In genomic region chr3:57574885-57575659, GRCm38 (mm10) we compare ENCODE assay signal across 8 mouse cellular contexts. TPM values are rescaled to one million over a fixed set of nuclear protein-coding genes. Genes with fewer than 3 reads are reported as not detected.
A peak's percentile ranks its signal among the peaks of the same experiment; 100 is the strongest.
DNase-seq lines count a peak whose midpoint lies in the region; ATAC-seq and TF ChIP-seq lines count a peak whose summit lies in the region.

No protein-coding gene starts in this region.

- DNase-seq in spleen, adult 2 months (ENCODE audit: low read depth in 1 of 2, low spot score in 2 of 2), result no peak
- no peak for DNase-seq in spleen, postnatal 14 days (ENCODE audit: low spot score in 2 of 2)
- DNase-seq in embryonic facial prominence, embryonic 14.5 days (ENCODE audit: low spot score), result peak; percentile 67
- peak; percentile 3 for DNase-seq in liver, embryonic 13.5 days
- DNase-seq in yolk sac, embryonic 10.5 days (ENCODE audit: low spot score), result peak; percentile 72

- H3K4me1 ChIP-seq in spleen, adult 2 months (ENCODE audit: control insufficient read depth, insufficient read depth, insufficient read length), result no peaks in the 10 kb centered on the region
- H3K4me1 ChIP-seq in embryonic facial prominence, embryonic 14.5 days (ENCODE audit: control insufficient read depth, insufficient read depth, low read length), result peaks cover 22% of the 10 kb centered on the region
- peaks cover 17% of the 10 kb centered on the region; the same call in 1 of the 2 replicates for H3K4me1 ChIP-seq in heart, embryonic 11.5 days (ENCODE audit: control insufficient read depth, insufficient read depth, low read length)
- H3K4me1 ChIP-seq in kidney, embryonic 14.5 days (ENCODE audit: control insufficient read depth, insufficient read depth, low read length), result peaks cover 16% of the 10 kb centered on the region
- no peaks in the 10 kb centered on the region for H3K4me1 ChIP-seq in liver, embryonic 13.5 days (replicated peaks)
- H3K4me1 ChIP-seq in neural tube, embryonic 14.5 days (ENCODE audit: control insufficient read depth, insufficient read depth, low read length), result no peaks in the 10 kb centered on the region

- H3K9me3 ChIP-seq in embryonic facial prominence, embryonic 14.5 days (ENCODE audit: control insufficient read depth, low read length), result no peaks in the 10 kb centered on the region
- no peaks in the 10 kb centered on the region for H3K9me3 ChIP-seq in heart, embryonic 11.5 days (replicated peaks; ENCODE audit: control insufficient read depth, low read length)
- no peaks in the 10 kb centered on the region for H3K9me3 ChIP-seq in kidney, embryonic 14.5 days (ENCODE audit: control insufficient read depth, low read length)
- no peaks in the 10 kb centered on the region for H3K9me3 ChIP-seq in liver, embryonic 13.5 days (replicated peaks)
- no peaks in the 10 kb centered on the region for H3K9me3 ChIP-seq in neural tube, embryonic 14.5 days (ENCODE audit: control insufficient read depth, low read length)

- peak overlapping the region; percentile 31 for H3K4me3 ChIP-seq in spleen, adult 2 months (ENCODE audit: extremely low read depth, insufficient read depth, insufficient read length)
- peak overlapping the region; percentile 83 for H3K4me3 ChIP-seq in embryonic facial prominence, embryonic 14.5 days (ENCODE audit: low read depth, low read length)
- peak overlapping the region; percentile 67 for H3K4me3 ChIP-seq in heart, embryonic 11.5 days (ENCODE audit: low read depth, low read length)
- peak overlapping the region; percentile 72 for H3K4me3 ChIP-seq in kidney, embryonic 14.5 days (ENCODE audit: low read length)
- H3K4me3 ChIP-seq in liver, embryonic 13.5 days (replicated peaks), result peak overlapping the region; percentile 63
- H3K4me3 ChIP-seq in neural tube, embryonic 14.5 days (ENCODE audit: low read depth, low read length), result peak overlapping the region; percentile 70

- TF ChIP-seq POLR2A in spleen, adult 2 months (IDR thresholded peaks at IDR 0.05; ENCODE audit: low read depth, low read length), result no peak

- peak overlapping the region; percentile 84; the same call in 1 of the 2 replicates for H3K27ac ChIP-seq in spleen, adult 2 months (ENCODE audit: insufficient read depth, low read length)
- H3K27ac ChIP-seq in embryonic facial prominence, embryonic 14.5 days (replicated peaks; ENCODE audit: low read depth, low read length), result peak overlapping the region; percentile 95
- H3K27ac ChIP-seq in heart, embryonic 11.5 days (ENCODE audit: low read depth, low read length), result peak overlapping the region; percentile 98
- H3K27ac ChIP-seq in kidney, embryonic 14.5 days (ENCODE audit: low read depth, low read length), result peak overlapping the region; percentile 93
- H3K27ac ChIP-seq in liver, embryonic 13.5 days, result peak overlapping the region; percentile 18
- H3K27ac ChIP-seq in neural tube, embryonic 14.5 days (ENCODE audit: low read depth, low read length), result peak overlapping the region; percentile 71

- TF ChIP-seq CTCF in spleen, adult 2 months (IDR thresholded peaks at IDR 0.05; ENCODE audit: extremely low read depth, insufficient read depth, insufficient read length, insufficient replicate concordance), result no peak

- H3K36me3 ChIP-seq in spleen, adult 2 months (ENCODE audit: control insufficient read depth, insufficient read depth, low read length), result no peaks in the 10 kb centered on the region
- H3K36me3 ChIP-seq in embryonic facial prominence, embryonic 14.5 days (ENCODE audit: control insufficient read depth, insufficient read depth, low read length), result peaks cover 11% of the 10 kb centered on the region
- H3K36me3 ChIP-seq in heart, embryonic 11.5 days (ENCODE audit: control insufficient read depth, insufficient read depth, low read length), result peaks cover 6% of the 10 kb centered on the region; the same call in 1 of the 2 replicates
- H3K36me3 ChIP-seq in kidney, embryonic 14.5 days (ENCODE audit: control insufficient read depth, insufficient read depth, low read length), result peaks cover under 1% of the 10 kb centered on the region; the same call in 1 of the 2 replicates
- H3K36me3 ChIP-seq in liver, embryonic 13.5 days, result no peaks in the 10 kb centered on the region
- H3K36me3 ChIP-seq in neural tube, embryonic 14.5 days (ENCODE audit: control insufficient read depth, insufficient read depth, low read length), result no peaks in the 10 kb centered on the region

- 4% methylated on average over 59 of the region's 59 CpGs for WGBS in spleen, adult 2 months
- under 1% methylated on average over 30 of the region's 59 CpGs for WGBS in embryonic facial prominence, embryonic 14.5 days
- under 1% methylated on average over 58 of the region's 59 CpGs for WGBS in heart, embryonic 11.5 days (ENCODE audit: insufficient replicate concordance)
- WGBS in kidney, embryonic 14.5 days, result under 1% methylated on average over 55 of the region's 59 CpGs
- WGBS in liver, embryonic 13.5 days (ENCODE audit: insufficient replicate concordance), result 2% methylated on average over 59 of the region's 59 CpGs
- WGBS in neural tube, embryonic 14.5 days, result 0% methylated on average over 55 of the region's 59 CpGs

- ATAC-seq in embryonic facial prominence, embryonic 14.5 days (ENCODE audit: low read depth), result peak; percentile 42
- peak; percentile 48 for ATAC-seq in heart, embryonic 11.5 days (replicated peaks; ENCODE audit: insufficient number of reproducible peaks, low FRiP score, low TSS enrichment)
- ATAC-seq in kidney, embryonic 14.5 days (ENCODE audit: low FRiP score, low TSS enrichment), result peak; percentile 77
- peak; percentile 56 for ATAC-seq in liver, embryonic 13.5 days (ENCODE audit: low read depth)
- peak; percentile 77 for ATAC-seq in neural tube, embryonic 14.5 days (ENCODE audit: low read depth)

- peak overlapping the region; percentile 85 for H3K9ac ChIP-seq in embryonic facial prominence, embryonic 14.5 days (ENCODE audit: low read depth, low read length)
- peak overlapping the region; percentile 87 for H3K9ac ChIP-seq in heart, embryonic 11.5 days (ENCODE audit: low read depth, low read length)
- H3K9ac ChIP-seq in kidney, embryonic 14.5 days (ENCODE audit: low read depth, low read length), result peak overlapping the region; percentile 72
- H3K9ac ChIP-seq in liver, embryonic 13.5 days, result peak overlapping the region; percentile 59
- H3K9ac ChIP-seq in neural tube, embryonic 14.5 days (replicated peaks; ENCODE audit: low read depth, low read length), result peak overlapping the region; percentile 60

- H3K27me3 ChIP-seq in spleen, adult 2 months (ENCODE audit: control insufficient read depth, insufficient read depth, low read length), result peaks cover 17% of the 10 kb centered on the region
- no peaks in the 10 kb centered on the region for H3K27me3 ChIP-seq in embryonic facial prominence, embryonic 14.5 days (replicated peaks; ENCODE audit: control insufficient read depth, insufficient read depth, low read length)
- no peaks in the 10 kb centered on the region for H3K27me3 ChIP-seq in heart, embryonic 11.5 days (ENCODE audit: control insufficient read depth, insufficient read depth, low read length)
- H3K27me3 ChIP-seq in kidney, embryonic 14.5 days (ENCODE audit: control insufficient read depth, insufficient read depth, low read length), result no peaks in the 10 kb centered on the region
- peaks cover 39% of the 10 kb centered on the region for H3K27me3 ChIP-seq in liver, embryonic 13.5 days
- no peaks in the 10 kb centered on the region; the same call in 1 of the 2 replicates for H3K27me3 ChIP-seq in neural tube, embryonic 14.5 days (ENCODE audit: control insufficient read depth, insufficient read depth, low read length)

- peak overlapping the region; percentile 84 for H3K4me2 ChIP-seq in embryonic facial prominence, embryonic 14.5 days (ENCODE audit: low read depth, low read length)
- peak overlapping the region; percentile 90 for H3K4me2 ChIP-seq in heart, embryonic 11.5 days
- peak overlapping the region; percentile 77 for H3K4me2 ChIP-seq in kidney, embryonic 14.5 days (replicated peaks; ENCODE audit: low read depth, low read length)
- peak overlapping the region; percentile 70 for H3K4me2 ChIP-seq in liver, embryonic 13.5 days
- H3K4me2 ChIP-seq in neural tube, embryonic 14.5 days (ENCODE audit: low read depth, low read length), result peak overlapping the region; percentile 98

RNA-seq across cellular contexts. Expression of gene Wwtr1, which starts 0.6 kb away (rescaled TPM):
- 3.8 and 4.5 TPM in 2 replicates for polyA plus RNA-seq in spleen, adult 2 months (2012; rRNA removed)
- polyA plus RNA-seq in embryonic facial prominence, embryonic 14.5 days (2014; fragmentation: Nextera tagmentation; extraction: Ambion mirVana), result 30.2 and 30.9 TPM in 2 replicates
- polyA plus RNA-seq in heart, embryonic 11.5 days (2014; fragmentation: Nextera tagmentation; extraction: Ambion mirVana), result 12.9 and 17.4 TPM in 2 replicates
- polyA plus RNA-seq in kidney, embryonic 14.5 days (2014; fragmentation: Nextera tagmentation; extraction: Ambion mirVana), result 17.7 and 20.7 TPM in 2 replicates
- 1.5 TPM in 2 replicates for polyA plus RNA-seq in liver, embryonic 13.5 days (2015; fragmentation: Nextera tagmentation; extraction: Ambion mirVana)
- polyA plus RNA-seq in neural tube, embryonic 14.5 days (2014; fragmentation: Nextera tagmentation; extraction: Ambion mirVana), result 6.6 and 9.4 TPM in 2 replicates

Comparison
In these comparisons a context has a peak if more than half of its experiments do, and no peak if none do; other contexts are left out.
1. DNase-seq: peak in embryonic facial prominence, embryonic 14.5 days (single experiment), liver, embryonic 13.5 days (single experiment) and yolk sac, embryonic 10.5 days (single experiment); none in spleen, adult 2 months (0 of 2) and spleen, postnatal 14 days (0 of 2).
2. H3K27ac ChIP-seq: peak in every context shown above with its lines; median percentile 98 in heart, embryonic 11.5 days; 95 in embryonic facial prominence, embryonic 14.5 days; 93 in kidney, embryonic 14.5 days; 84 in spleen, adult 2 months; 71 in neural tube, embryonic 14.5 days; 18 in liver, embryonic 13.5 days.
3. H3K4me3 ChIP-seq: peak in every context shown above with its lines; median percentile 83 in embryonic facial prominence, embryonic 14.5 days; 72 in kidney, embryonic 14.5 days; 70 in neural tube, embryonic 14.5 days; 67 in heart, embryonic 11.5 days; 63 in liver, embryonic 13.5 days; 31 in spleen, adult 2 months.
4. Peak in every context shown above with its lines, with median percentiles within 50 percentile points of each other: ATAC-seq, H3K4me2 ChIP-seq and H3K9ac ChIP-seq.